Mouse (Mus musculus): ENCODE measurements at regions not wholly inside any gene's neighbourhood (a gene's known extent, or its start where the extent isn't known, plus 50 kb on each side); places are given as distances from the start of the nearest gene placed in this dataset.

DNA sequence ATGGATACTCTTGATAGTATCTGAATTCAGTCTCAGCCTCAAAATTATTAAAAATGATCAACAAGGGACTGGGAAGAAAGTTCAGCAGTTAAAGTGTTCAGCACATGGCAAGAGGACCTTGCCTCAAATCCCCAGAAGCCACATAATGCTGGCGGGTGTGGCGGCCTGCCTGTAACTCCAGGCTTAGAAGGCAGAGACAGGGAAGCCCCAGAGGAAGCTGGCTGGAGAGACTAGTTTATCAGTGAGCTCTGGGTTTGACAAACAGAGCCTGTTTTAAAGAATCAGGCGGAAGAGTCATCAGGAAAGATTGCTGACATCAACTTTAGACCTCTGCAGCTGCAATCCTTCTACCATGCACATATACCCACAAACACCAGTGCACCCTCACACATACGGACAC lies 52.1 kb upstream of the Fyn start:
- ATAC-seq (no peak), DNase-seq (ENCODE audit: low spot score) (no peak)
- TF ChIP-seq EP300 (IDR thresholded peaks at IDR 0.05) (no peak), CTCF (IDR thresholded peaks at IDR 0.05) (no peak)
- Histone ChIP-seq H3K36me3 (ENCODE audit: insufficient read depth, low read length) (no peaks in the 10 kb centered on the region), H3K9me3 (ENCODE audit: low read length) (no peaks in the 10 kb centered on the region), H3K27ac (ENCODE audit: low read length) (no peak overlapping the region), H3K27me3 (replicated peaks; ENCODE audit: insufficient read depth, low read length) (no peaks in the 10 kb centered on the region), H3K4me3 (ENCODE audit: low read depth, low read length) (no peak overlapping the region), H3K9ac (replicated peaks; ENCODE audit: low read depth) (no peak overlapping the region), H3K4me1 (ENCODE audit: insufficient read depth, low read depth, low read length) (no peaks in the 10 kb centered on the region), H3K4me2 (replicated peaks; ENCODE audit: low read depth, low read length) (no peak overlapping the region)
- 55% methylated on average over 4 of the region's 4 CpGs for WGBS

DNA sequence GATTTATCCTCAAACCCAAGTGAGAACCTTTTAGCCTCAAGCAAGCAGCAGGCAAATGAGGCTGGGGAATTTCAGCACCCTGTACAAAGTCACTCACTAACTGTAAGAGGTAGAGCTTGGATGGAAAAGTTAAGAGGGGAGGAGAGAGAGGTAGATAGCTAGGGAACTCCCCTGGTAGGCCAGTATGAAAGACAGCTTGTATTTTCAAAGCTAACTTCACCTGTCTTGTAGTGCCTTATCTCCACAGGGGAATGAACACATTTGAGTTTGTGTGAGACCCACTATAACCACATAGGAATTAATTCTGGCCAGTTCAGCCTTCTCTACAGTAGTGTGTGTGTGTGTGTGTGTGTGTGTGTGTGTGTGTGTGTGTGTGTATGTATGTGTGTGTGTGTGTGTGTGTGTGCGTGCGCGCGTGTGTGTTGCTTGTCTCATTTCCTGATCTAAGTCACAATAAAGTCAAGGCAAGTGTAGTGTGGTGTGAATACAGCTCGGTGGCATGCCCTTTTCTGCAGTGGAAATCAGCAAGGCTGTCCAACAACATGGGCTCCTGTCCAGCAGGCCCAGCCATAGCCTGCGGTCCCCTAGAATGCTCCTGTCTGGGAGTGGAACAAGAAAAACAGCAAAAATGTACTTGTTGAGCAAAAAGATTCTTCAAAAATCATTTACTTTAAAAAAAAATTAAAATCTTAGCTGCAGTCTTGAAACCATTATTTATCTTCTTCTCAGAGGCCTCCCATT lies 53.1 kb upstream of the Fyn start:
- Histone ChIP-seq H3K36me3 (ENCODE audit: insufficient read depth, low read length) (no peaks in the 10 kb centered on the region), H3K4me2 (replicated peaks; ENCODE audit: low read depth, low read length) (no peak overlapping the region), H3K27ac (ENCODE audit: low read length) (no peak overlapping the region), H3K4me1 (ENCODE audit: insufficient read depth, low read depth, low read length) (no peaks in the 10 kb centered on the region), H3K4me3 (ENCODE audit: low read depth, low read length) (no peak overlapping the region), H3K9ac (replicated peaks; ENCODE audit: low read depth) (no peak overlapping the region), H3K9me3 (ENCODE audit: low read length) (no peaks in the 10 kb centered on the region), H3K27me3 (replicated peaks; ENCODE audit: insufficient read depth, low read length) (no peaks in the 10 kb centered on the region)
- WGBS: 69% methylated on average over 6 of the region's 6 CpGs
- ATAC-seq (no peak), DNase-seq (ENCODE audit: low spot score) (no peak)
- TF ChIP-seq EP300 (IDR thresholded peaks at IDR 0.05): no peak
- no peak for TF ChIP-seq CTCF (IDR thresholded peaks at IDR 0.05)

GRCm38 (mm10) chr10:39311501-39311900 lies 57.2 kb upstream of the Fyn start:
- Histone ChIP-seq H3K36me3 (ENCODE audit: insufficient read depth, low read length) (no peaks in the 10 kb centered on the region), H3K27me3 (replicated peaks; ENCODE audit: insufficient read depth, low read length) (no peaks in the 10 kb centered on the region), H3K4me2 (replicated peaks; ENCODE audit: low read depth, low read length) (no peak overlapping the region), H3K27ac (ENCODE audit: low read length) (no peak overlapping the region), H3K9me3 (ENCODE audit: low read length) (no peaks in the 10 kb centered on the region), H3K9ac (replicated peaks; ENCODE audit: low read depth) (no peak overlapping the region), H3K4me1 (ENCODE audit: insufficient read depth, low read depth, low read length) (no peaks in the 10 kb centered on the region), H3K4me3 (ENCODE audit: low read depth, low read length) (no peak overlapping the region)
- ATAC-seq (no peak), DNase-seq (ENCODE audit: low spot score) (no peak)
- 82% methylated on average over 1 of the region's 1 CpGs for WGBS
- no peak for TF ChIP-seq EP300 (IDR thresholded peaks at IDR 0.05)
- no peak for TF ChIP-seq CTCF (IDR thresholded peaks at IDR 0.05)

DNA sequence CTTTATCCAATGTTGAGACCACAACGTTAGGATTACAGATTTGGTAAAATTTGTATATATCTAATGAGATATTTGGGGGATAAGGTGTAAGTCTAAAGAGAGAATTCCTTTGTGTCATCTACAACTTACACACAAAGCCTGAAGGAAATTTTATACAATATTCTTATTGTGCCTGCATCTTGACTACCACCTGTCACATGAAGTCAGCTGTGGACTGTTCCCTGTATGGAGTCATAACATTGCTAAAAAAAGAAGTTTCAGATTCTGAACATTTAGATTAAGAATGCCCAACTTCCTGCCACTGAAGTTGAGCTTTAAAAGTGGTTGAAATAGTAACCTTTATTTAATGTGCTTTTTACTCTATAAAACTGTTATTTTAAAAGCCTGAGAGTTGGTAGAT lies 60.1 kb upstream of the Fyn start:
- Histone ChIP-seq H3K4me2 (replicated peaks; ENCODE audit: low read depth, low read length) (no peak overlapping the region), H3K27ac (ENCODE audit: low read length) (no peak overlapping the region), H3K9me3 (ENCODE audit: low read length) (no peaks in the 10 kb centered on the region), H3K36me3 (ENCODE audit: insufficient read depth, low read length) (no peaks in the 10 kb centered on the region), H3K4me3 (ENCODE audit: low read depth, low read length) (no peak overlapping the region), H3K9ac (replicated peaks; ENCODE audit: low read depth) (no peak overlapping the region), H3K4me1 (ENCODE audit: insufficient read depth, low read depth, low read length) (no peaks in the 10 kb centered on the region), H3K27me3 (replicated peaks; ENCODE audit: insufficient read depth, low read length) (no peaks in the 10 kb centered on the region)
- ATAC-seq: no peak
- no peak for TF ChIP-seq CTCF (IDR thresholded peaks at IDR 0.05)
- TF ChIP-seq EP300 (IDR thresholded peaks at IDR 0.05): no peak
- 65% methylated on average over 1 of the region's 1 CpGs for WGBS
- no peak for DNase-seq (ENCODE audit: low spot score)

GRCm38 (mm10) chr10:39292703-39293496 lies 75.8 kb upstream of the Fyn start:
- Histone ChIP-seq H3K4me3 (ENCODE audit: low read depth, low read length) (no peak overlapping the region), H3K4me2 (replicated peaks; ENCODE audit: low read depth, low read length) (no peak overlapping the region), H3K36me3 (ENCODE audit: insufficient read depth, low read length) (no peaks in the 10 kb centered on the region), H3K27me3 (replicated peaks; ENCODE audit: insufficient read depth, low read length) (no peaks in the 10 kb centered on the region), H3K9ac (replicated peaks; ENCODE audit: low read depth) (no peak overlapping the region), H3K27ac (ENCODE audit: low read length) (no peak overlapping the region), H3K9me3 (ENCODE audit: low read length) (no peaks in the 10 kb centered on the region), H3K4me1 (ENCODE audit: insufficient read depth, low read depth, low read length) (peaks cover 3% of the 10 kb centered on the region; the same call in 1 of the 2 replicates)
- ATAC-seq (no peak), DNase-seq (ENCODE audit: low spot score) (no peak)
- 65% methylated on average over 11 of the region's 11 CpGs for WGBS
- TF ChIP-seq EP300 (IDR thresholded peaks at IDR 0.05) (no peak), CTCF (IDR thresholded peaks at IDR 0.05) (no peak)

DNA sequence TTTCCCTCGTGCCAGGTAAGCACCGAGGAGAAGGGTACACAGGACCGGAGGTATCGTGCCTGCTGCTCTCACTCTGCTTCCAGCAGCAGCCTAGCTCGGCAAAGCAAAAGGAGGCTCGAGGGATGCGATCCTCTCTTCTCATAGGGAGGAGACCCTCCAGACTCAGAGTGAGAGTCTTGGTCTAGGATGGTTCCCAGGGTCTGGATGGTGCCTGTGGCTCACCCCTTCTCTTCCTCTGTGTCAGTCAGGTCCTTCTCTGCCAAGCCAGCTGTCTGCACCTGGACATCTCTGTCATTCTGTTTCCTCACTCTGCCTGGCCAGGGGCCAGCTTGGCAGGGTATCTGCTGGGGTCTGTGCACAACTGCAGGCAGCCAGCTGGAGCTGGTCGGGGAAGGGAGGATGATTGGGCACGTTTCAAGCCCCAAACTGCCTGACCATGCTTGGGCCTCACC lies 76.9 kb upstream of the Fyn start:
- DNase-seq (ENCODE audit: low spot score) (peak; percentile 16), ATAC-seq (peak; percentile 74)
- no peak overlapping the region for H3K4me3 ChIP-seq (ENCODE audit: low read depth, low read length)

More for the DNA sequence above, 76.9 kb upstream of the Fyn start:
- Histone ChIP-seq H3K36me3 (ENCODE audit: insufficient read depth, low read length) (no peaks in the 10 kb centered on the region), H3K27ac (ENCODE audit: low read length) (no peak overlapping the region), H3K4me2 (replicated peaks; ENCODE audit: low read depth, low read length) (no peak overlapping the region), H3K9ac (replicated peaks; ENCODE audit: low read depth) (no peak overlapping the region), H3K27me3 (replicated peaks; ENCODE audit: insufficient read depth, low read length) (no peaks in the 10 kb centered on the region), H3K4me1 (ENCODE audit: insufficient read depth, low read depth, low read length) (peaks cover 3% of the 10 kb centered on the region; the same call in 1 of the 2 replicates), H3K9me3 (ENCODE audit: low read length) (no peaks in the 10 kb centered on the region)
- TF ChIP-seq EP300 (IDR thresholded peaks at IDR 0.05): no peak
- WGBS: 59% methylated on average over 9 of the region's 9 CpGs

Data from lung, postnatal 0 days (tissue).